Mouse (Mus musculus): ENCODE data around the gene Arl16. TPM values are rescaled to one million over a fixed set of nuclear protein-coding genes. Genes with fewer than 3 reads are reported as not detected.

Gene Arl16
- polyA plus RNA-seq, 1 experiment, result 10.7 TPM

DNA sequence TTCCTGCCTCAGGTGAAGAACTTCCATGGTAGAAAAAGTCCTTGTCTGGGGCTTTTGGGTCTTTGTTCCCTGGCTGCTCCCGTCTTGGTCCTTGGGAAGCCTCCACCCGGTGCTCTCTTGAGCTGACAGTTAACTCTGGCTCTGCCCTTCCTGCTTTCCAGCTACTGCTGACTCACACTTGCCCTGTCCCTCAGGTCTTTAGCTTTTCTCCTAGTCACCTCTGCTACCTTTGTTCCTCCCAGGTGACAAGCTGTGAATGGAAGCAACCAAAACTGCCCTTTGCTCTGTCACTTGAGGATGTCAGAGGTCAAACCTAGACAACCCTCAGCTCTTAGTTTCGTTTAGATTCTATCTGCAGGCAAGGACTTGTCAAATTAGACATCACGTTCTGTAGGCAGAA, 42.5 kb upstream of the Arl16 start:
- H3K4me1 ChIP-seq (ENCODE audit: control insufficient read depth, insufficient read depth, low read length), result no peaks in the 10 kb centered on the region
- no peak for TF ChIP-seq CTCF (IDR thresholded peaks at IDR 0.05; ENCODE audit: low read depth, low read length)
- TF ChIP-seq EP300 (IDR thresholded peaks at IDR 0.05; ENCODE audit: insufficient read depth, low read depth, low read length), result no peak
- no peak for TF ChIP-seq POLR2A (IDR thresholded peaks at IDR 0.05; ENCODE audit: insufficient read depth, low read length)
- no peak overlapping the region for H3K4me3 ChIP-seq (ENCODE audit: low read depth, low read length)
- no peak overlapping the region for H3K27ac ChIP-seq (ENCODE audit: insufficient read depth, low read length)
- no peaks in the 10 kb centered on the region for H3K27me3 ChIP-seq (ENCODE audit: control insufficient read depth, insufficient read depth, low read length, poor library complexity, severe bottlenecking)
- H3K9me3 ChIP-seq (replicated peaks; ENCODE audit: control insufficient read depth, insufficient read depth, low read length, poor library complexity, severe bottlenecking), result no peaks in the 10 kb centered on the region
- no peaks in the 10 kb centered on the region for H3K36me3 ChIP-seq (ENCODE audit: control insufficient read depth, insufficient read depth, low read length, poor library complexity, severe bottlenecking)
- H3K9ac ChIP-seq (ENCODE audit: low read depth, poor library complexity, severe bottlenecking), result no peak overlapping the region

DNA sequence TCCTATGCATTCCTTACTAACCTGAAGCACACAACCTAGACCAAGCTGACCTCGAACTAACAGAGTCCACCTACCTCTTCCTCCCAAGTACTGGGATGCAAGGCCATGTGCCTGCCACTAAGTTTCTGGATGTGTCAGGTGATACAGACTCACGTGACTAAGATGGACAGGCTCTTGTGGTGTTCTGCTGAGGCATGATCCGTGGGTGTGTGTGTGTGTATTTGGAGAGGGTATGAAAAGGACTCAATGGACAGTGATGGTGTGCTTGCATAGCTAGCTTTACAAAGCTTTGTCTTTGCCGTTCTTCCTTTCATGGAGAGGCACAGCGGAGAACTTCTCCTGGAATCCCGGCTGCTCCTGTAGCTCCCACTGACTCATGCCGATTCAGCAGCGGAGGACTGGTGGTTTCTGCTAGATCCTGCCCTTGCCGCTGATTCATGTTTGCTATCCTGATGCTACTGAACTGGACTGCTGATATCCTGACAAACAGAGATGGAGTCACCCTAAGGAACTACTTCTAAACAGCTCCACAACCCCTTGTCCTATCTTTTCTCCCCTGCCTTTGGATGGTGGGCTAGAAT, 41.0 kb upstream of the Arl16 start:
- Histone ChIP-seq H3K4me1 (ENCODE audit: control insufficient read depth, insufficient read depth, low read length) (no peaks in the 10 kb centered on the region), H3K27ac (ENCODE audit: insufficient read depth, low read length) (no peak overlapping the region), H3K4me3 (ENCODE audit: low read depth, low read length) (no peak overlapping the region), H3K27me3 (ENCODE audit: control insufficient read depth, insufficient read depth, low read length, poor library complexity, severe bottlenecking) (no peaks in the 10 kb centered on the region), H3K9ac (ENCODE audit: low read depth, poor library complexity, severe bottlenecking) (no peak overlapping the region), H3K36me3 (ENCODE audit: control insufficient read depth, insufficient read depth, low read length, poor library complexity, severe bottlenecking) (no peaks in the 10 kb centered on the region), H3K9me3 (replicated peaks; ENCODE audit: control insufficient read depth, insufficient read depth, low read length, poor library complexity, severe bottlenecking) (no peaks in the 10 kb centered on the region)
- TF ChIP-seq CTCF (IDR thresholded peaks at IDR 0.05; ENCODE audit: low read depth, low read length), result no peak
- no peak for TF ChIP-seq EP300 (IDR thresholded peaks at IDR 0.05; ENCODE audit: insufficient read depth, low read depth, low read length)
- TF ChIP-seq POLR2A (IDR thresholded peaks at IDR 0.05; ENCODE audit: insufficient read depth, low read length), result no peak

DNA sequence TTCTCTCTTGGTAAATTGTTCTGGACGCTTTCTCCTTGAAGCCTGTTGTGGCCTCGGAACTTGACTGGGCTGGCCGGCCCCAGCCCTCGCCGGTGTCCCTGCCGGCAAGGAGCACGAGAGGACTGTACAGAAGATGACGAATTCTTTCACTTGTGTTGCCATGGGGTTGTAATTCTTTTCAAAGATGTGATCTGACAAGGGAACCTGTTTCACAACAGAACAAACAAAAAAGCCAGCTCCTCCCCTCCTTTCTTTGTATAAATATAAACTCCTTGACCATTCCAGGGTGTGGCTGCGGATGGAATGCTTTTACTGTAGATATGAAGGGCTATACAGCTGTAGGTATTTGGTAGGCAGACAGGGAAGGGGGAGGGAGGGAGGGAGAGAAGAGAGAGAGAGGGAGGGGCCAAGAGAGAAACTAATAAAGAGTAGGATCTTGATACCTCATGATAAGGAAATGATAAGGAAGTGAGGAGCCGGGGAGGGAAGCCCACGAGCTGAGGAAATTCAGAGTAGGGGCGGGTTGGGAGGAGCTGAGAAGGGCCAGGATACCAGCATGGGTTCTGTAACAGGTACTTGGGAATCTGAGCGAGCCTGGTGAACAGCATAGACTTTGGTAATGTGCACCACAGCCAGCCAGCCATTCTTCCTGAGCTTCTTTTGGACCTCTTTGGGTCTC, 40.3 kb upstream of the Arl16 start:
- no peak overlapping the region for H3K9ac ChIP-seq (ENCODE audit: low read depth, poor library complexity, severe bottlenecking)
- H3K4me1 ChIP-seq (ENCODE audit: control insufficient read depth, insufficient read depth, low read length), result no peaks in the 10 kb centered on the region
- H3K4me3 ChIP-seq (ENCODE audit: low read depth, low read length), result no peak overlapping the region
- TF ChIP-seq EP300 (IDR thresholded peaks at IDR 0.05; ENCODE audit: insufficient read depth, low read depth, low read length) (no peak), POLR2A (IDR thresholded peaks at IDR 0.05; ENCODE audit: insufficient read depth, low read length) (no peak), CTCF (IDR thresholded peaks at IDR 0.05; ENCODE audit: low read depth, low read length) (no peak)
- no peaks in the 10 kb centered on the region for H3K9me3 ChIP-seq (replicated peaks; ENCODE audit: control insufficient read depth, insufficient read depth, low read length, poor library complexity, severe bottlenecking)
- H3K27me3 ChIP-seq (ENCODE audit: control insufficient read depth, insufficient read depth, low read length, poor library complexity, severe bottlenecking), result no peaks in the 10 kb centered on the region
- H3K27ac ChIP-seq (ENCODE audit: insufficient read depth, low read length), result no peak overlapping the region
- H3K36me3 ChIP-seq (ENCODE audit: control insufficient read depth, insufficient read depth, low read length, poor library complexity, severe bottlenecking), result no peaks in the 10 kb centered on the region

DNA sequence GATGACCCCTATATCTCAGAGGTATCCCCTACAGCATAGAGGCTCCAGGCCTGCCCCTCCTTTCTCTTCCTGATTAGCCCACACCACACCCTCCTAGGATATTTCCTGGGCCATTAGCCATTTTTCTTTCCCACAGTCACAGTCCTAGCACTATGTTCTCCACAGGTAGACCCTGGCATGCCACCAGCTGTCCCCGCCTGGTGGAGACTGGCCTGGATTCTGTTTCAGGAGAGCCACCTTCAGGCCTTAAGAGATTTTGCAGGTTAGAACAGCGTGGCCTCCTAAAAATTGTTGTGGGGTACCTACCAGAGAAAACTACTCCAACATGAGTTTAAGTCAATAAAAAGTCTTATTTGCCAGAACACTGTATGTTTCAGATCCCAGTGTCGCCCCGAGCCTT, 39.5 kb upstream of the Arl16 start:
- Histone ChIP-seq H3K9ac (ENCODE audit: low read depth, poor library complexity, severe bottlenecking) (no peak overlapping the region), H3K4me1 (ENCODE audit: control insufficient read depth, insufficient read depth, low read length) (no peaks in the 10 kb centered on the region), H3K36me3 (ENCODE audit: control insufficient read depth, insufficient read depth, low read length, poor library complexity, severe bottlenecking) (no peaks in the 10 kb centered on the region), H3K9me3 (replicated peaks; ENCODE audit: control insufficient read depth, insufficient read depth, low read length, poor library complexity, severe bottlenecking) (no peaks in the 10 kb centered on the region), H3K27me3 (ENCODE audit: control insufficient read depth, insufficient read depth, low read length, poor library complexity, severe bottlenecking) (no peaks in the 10 kb centered on the region), H3K4me3 (ENCODE audit: low read depth, low read length) (no peak overlapping the region), H3K27ac (ENCODE audit: insufficient read depth, low read length) (no peak overlapping the region)
- TF ChIP-seq CTCF (IDR thresholded peaks at IDR 0.05; ENCODE audit: low read depth, low read length) (peak; percentile 34), EP300 (IDR thresholded peaks at IDR 0.05; ENCODE audit: insufficient read depth, low read depth, low read length) (no peak)

DNA sequence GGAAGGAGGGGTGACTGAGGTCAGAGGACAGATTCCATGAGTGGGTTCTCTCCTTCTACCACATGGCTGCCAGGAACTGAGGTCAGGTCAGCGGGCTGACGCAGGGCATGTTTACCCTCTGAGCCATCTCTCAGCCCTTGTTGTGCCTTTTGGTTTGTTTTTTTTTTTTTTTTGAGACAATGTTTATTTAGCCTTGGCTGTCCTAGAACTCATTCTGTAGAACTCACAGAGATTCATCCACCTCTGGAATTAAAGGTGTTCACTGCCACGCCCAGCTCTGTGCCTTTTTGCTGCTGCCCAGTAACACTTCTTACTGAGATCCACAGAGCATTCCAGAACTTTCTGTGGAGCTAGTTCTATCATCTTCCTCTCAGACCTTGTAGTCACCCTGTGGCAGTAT, 38.3 kb upstream of the Arl16 start:
- Histone ChIP-seq H3K4me1 (ENCODE audit: control insufficient read depth, insufficient read depth, low read length) (no peaks in the 10 kb centered on the region), H3K27me3 (ENCODE audit: control insufficient read depth, insufficient read depth, low read length, poor library complexity, severe bottlenecking) (no peaks in the 10 kb centered on the region), H3K9me3 (replicated peaks; ENCODE audit: control insufficient read depth, insufficient read depth, low read length, poor library complexity, severe bottlenecking) (no peaks in the 10 kb centered on the region), H3K9ac (ENCODE audit: low read depth, poor library complexity, severe bottlenecking) (no peak overlapping the region), H3K36me3 (ENCODE audit: control insufficient read depth, insufficient read depth, low read length, poor library complexity, severe bottlenecking) (no peaks in the 10 kb centered on the region), H3K4me3 (ENCODE audit: low read depth, low read length) (no peak overlapping the region), H3K27ac (ENCODE audit: insufficient read depth, low read length) (no peak overlapping the region)
- TF ChIP-seq POLR2A (IDR thresholded peaks at IDR 0.05; ENCODE audit: insufficient read depth, low read length) (no peak), CTCF (IDR thresholded peaks at IDR 0.05; ENCODE audit: low read depth, low read length) (no peak), EP300 (IDR thresholded peaks at IDR 0.05; ENCODE audit: insufficient read depth, low read depth, low read length) (no peak)

DNA sequence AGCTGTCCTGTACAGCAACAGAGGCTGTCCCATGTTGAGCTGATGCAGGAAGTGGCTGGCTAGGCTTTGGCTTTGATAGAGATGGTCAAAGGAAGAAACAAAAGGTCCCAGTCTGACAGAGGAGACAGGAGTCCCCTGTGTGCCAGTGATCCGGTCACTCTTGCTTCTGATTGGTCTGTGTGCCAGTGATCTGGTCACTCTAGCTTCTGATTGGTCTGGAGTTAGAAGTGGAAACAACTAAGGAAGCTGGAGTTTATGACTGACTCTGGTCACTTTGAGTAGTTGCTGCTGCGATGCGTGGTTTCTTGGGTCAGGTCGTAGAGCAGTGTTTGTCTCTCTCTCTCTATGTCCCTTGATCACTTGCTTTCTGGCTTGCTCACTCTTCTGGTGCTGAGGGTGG, 34.3 kb upstream of the Arl16 start:
- Histone ChIP-seq H3K27ac (ENCODE audit: insufficient read depth, low read length) (no peak overlapping the region), H3K4me3 (ENCODE audit: low read depth, low read length) (no peak overlapping the region), H3K36me3 (ENCODE audit: control insufficient read depth, insufficient read depth, low read length, poor library complexity, severe bottlenecking) (0 out of 2 replicates have a peak, but pooled peaks cover 3% of the 10 kb centered on the region), H3K9ac (ENCODE audit: low read depth, poor library complexity, severe bottlenecking) (no peak overlapping the region), H3K27me3 (ENCODE audit: control insufficient read depth, insufficient read depth, low read length, poor library complexity, severe bottlenecking) (no peaks in the 10 kb centered on the region), H3K4me1 (ENCODE audit: control insufficient read depth, insufficient read depth, low read length) (no peaks in the 10 kb centered on the region), H3K9me3 (replicated peaks; ENCODE audit: control insufficient read depth, insufficient read depth, low read length, poor library complexity, severe bottlenecking) (no peaks in the 10 kb centered on the region)
- TF ChIP-seq EP300 (IDR thresholded peaks at IDR 0.05; ENCODE audit: insufficient read depth, low read depth, low read length) (no peak), CTCF (IDR thresholded peaks at IDR 0.05; ENCODE audit: low read depth, low read length) (no peak), POLR2A (IDR thresholded peaks at IDR 0.05; ENCODE audit: insufficient read depth, low read length) (no peak)
